29 mouse cellular contexts compared by ENCODE assay signal in the genomic region with DNA sequence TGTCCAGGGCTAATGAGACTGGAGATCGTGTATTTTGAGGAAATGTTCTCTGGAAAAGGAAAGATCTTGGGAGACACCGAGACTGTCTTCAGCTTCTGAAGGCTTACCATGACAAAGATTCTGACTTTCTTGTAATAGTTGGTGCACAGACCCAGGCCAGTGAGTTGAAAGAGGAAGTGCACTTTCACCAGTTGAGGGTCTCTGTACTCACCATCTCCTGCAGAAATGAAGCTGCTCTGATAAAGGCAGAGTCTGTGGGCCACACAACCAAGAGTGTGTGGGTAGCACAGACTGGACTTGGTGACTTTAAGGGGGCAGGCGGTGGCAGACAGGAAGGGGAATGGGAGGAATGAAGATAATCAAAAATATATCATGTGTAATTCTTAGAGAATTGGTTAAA. TPM values are rescaled to one million over a fixed set of nuclear protein-coding genes. Genes with fewer than 3 reads are reported as not detected.
"Had no signal": no experiment of that assay in that cellular context is flagged by ENCODE, and none has a peak within 500 bp of the region (broad histone marks: within the 10 kb centered on the region; RNA-seq: fewer than 3 reads in every experiment).

No protein-coding gene starts in this region.

- H3K9ac ChIP-seq: heart, embryonic 12.5 days; hindbrain, embryonic 12.5 days; hindbrain, embryonic 14.5 days; kidney, embryonic 15.5 days; limb, embryonic 13.5 days; limb, embryonic 15.5 days; liver, embryonic 12.5 days; liver, embryonic 14.5 days had no signal

- H3K4me2 ChIP-seq: heart, embryonic 12.5 days; hindbrain, embryonic 12.5 days; hindbrain, embryonic 14.5 days; kidney, embryonic 15.5 days; limb, embryonic 13.5 days; limb, embryonic 15.5 days; liver, embryonic 12.5 days had no signal

- H3K4me1 ChIP-seq: heart, embryonic 10.5 days; heart, embryonic 12.5 days; hindbrain, embryonic 10.5 days; hindbrain, embryonic 12.5 days; kidney, embryonic 15.5 days; limb, embryonic 13.5 days; limb, embryonic 15.5 days; liver, embryonic 12.5 days had no signal

- H3K27ac ChIP-seq: gastrocnemius, adult 2 months; heart, embryonic 10.5 days; hindbrain, embryonic 10.5 days; hindbrain, embryonic 12.5 days; hindbrain, embryonic 14.5 days; kidney, embryonic 15.5 days; kidney, postnatal 0 days; limb, embryonic 13.5 days; limb, embryonic 15.5 days; liver, embryonic 12.5 days; liver, embryonic 14.5 days had no signal

- H3K27me3 ChIP-seq: heart, embryonic 12.5 days; hindbrain, embryonic 12.5 days; kidney, embryonic 15.5 days; limb, embryonic 13.5 days; limb, embryonic 15.5 days; liver, embryonic 12.5 days had no signal

- H3K36me3 ChIP-seq: hindbrain, embryonic 12.5 days; limb, embryonic 15.5 days had no signal

- H3K4me3 ChIP-seq: gastrocnemius, adult 2 months; heart, embryonic 10.5 days; heart, embryonic 12.5 days; hindbrain, embryonic 10.5 days; hindbrain, embryonic 12.5 days; kidney, embryonic 15.5 days; limb, embryonic 13.5 days; limb, embryonic 15.5 days; liver, embryonic 12.5 days had no signal

- H3K9me3 ChIP-seq: heart, embryonic 10.5 days; heart, embryonic 12.5 days; hindbrain, embryonic 10.5 days; hindbrain, embryonic 12.5 days; kidney, embryonic 15.5 days; limb, embryonic 13.5 days; limb, embryonic 15.5 days; liver, embryonic 12.5 days had no signal

- DNase-seq: gastrocnemius, adult 2 months; gastrocnemius, postnatal 10 days; gastrocnemius, postnatal 25 days; heart, adult 18-20 months; heart, postnatal 10 days; heart, postnatal 4 days; kidney, adult 11 months; kidney, adult 2 months; kidney, adult 9 months; kidney, postnatal 14 days; kidney, postnatal 36 days; layer of hippocampus, adult 9-11 months; layer of hippocampus, postnatal 36 days; left cerebral cortex, postnatal 4 days had no signal

- ATAC-seq: hindbrain, embryonic 16.5 days; intestine, embryonic 16.5 days; liver, embryonic 12.5 days had no signal

RNA-seq across cellular contexts. Expression of gene Dmrta2, which starts 41.3 kb away (rescaled TPM):
- total RNA-seq: gastrocnemius, postnatal 25 days; liver, adult 2 months had no signal
- polyA plus RNA-seq: heart, embryonic 14.5 days; intestine, embryonic 16.5 days had no signal
